Mouse (Mus musculus) liver, adult 2 months (tissue): ENCODE results near the gene Dtx1.

Experiments
- CTCF ChIP-seq: fragments of 200-500 bp; IDR thresholded peaks from 2 replicates; pipeline ENCODE4 v1.5.1; 2011; ENCODE audit warnings: low read depth, low read length, control low read depth
- POLR2A ChIP-seq: fragments of 200-500 bp; IDR thresholded peaks from 2 replicates; pipeline ENCODE4 v1.6.1; 2011; ENCODE audit warnings: low read length, control low read depth; ENCODE audit not compliant: insufficient read depth; ENCODE audit errors: extremely low read depth

DNA sequence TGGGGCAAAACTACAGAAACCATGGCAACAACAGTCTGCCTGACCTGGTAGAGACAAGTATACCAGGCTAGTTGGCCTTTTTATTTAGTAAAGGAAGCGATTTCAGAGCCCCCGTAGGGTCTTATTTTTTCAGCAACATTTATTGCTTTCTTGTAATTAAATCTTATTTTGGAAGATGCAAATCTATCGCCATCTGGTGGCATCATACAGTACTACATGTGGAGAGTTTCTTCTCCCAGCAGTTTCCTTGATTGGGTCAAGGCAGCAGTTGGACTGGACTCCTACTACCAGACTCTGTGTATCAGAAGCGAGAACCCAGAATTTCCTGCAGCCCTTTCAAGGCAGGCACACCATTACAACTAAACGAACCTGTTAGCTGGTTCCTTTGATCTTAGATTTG lies 34.7 kb upstream of the Dtx1 start:
- no peak for TF ChIP-seq POLR2A
- no peak for TF ChIP-seq CTCF
